ENCODE assay signal across 34 mouse cellular contexts in genomic region chr11:67153843-67154242, GRCm38 (mm10). TPM values are rescaled to one million over a fixed set of nuclear protein-coding genes. Genes with fewer than 3 reads are reported as not detected.
"Had no signal": no experiment of that assay in that cellular context is flagged by ENCODE, and none has a peak within 500 bp of the region (broad histone marks: within the 10 kb centered on the region; RNA-seq: fewer than 3 reads in every experiment).

No protein-coding gene starts in this region.

- H3K9me3 ChIP-seq: limb, embryonic 10.5 days; limb, embryonic 12.5 days; limb, embryonic 13.5 days; limb, embryonic 15.5 days; liver, embryonic 12.5 days; liver, embryonic 13.5 days; liver, embryonic 15.5 days; lung, embryonic 15.5 days; megakaryocyte, embryonic 14.5 days; midbrain, embryonic 10.5 days; midbrain, embryonic 12.5 days; midbrain, embryonic 13.5 days; midbrain, embryonic 15.5 days; neural tube, embryonic 12.5 days had no signal

- H3K4me2 ChIP-seq: limb, embryonic 12.5 days; limb, embryonic 13.5 days; limb, embryonic 15.5 days; liver, embryonic 11.5 days; liver, embryonic 12.5 days; liver, embryonic 13.5 days; liver, embryonic 15.5 days; lung, embryonic 14.5 days; lung, embryonic 15.5 days; midbrain, embryonic 11.5 days; midbrain, embryonic 12.5 days; midbrain, embryonic 13.5 days; midbrain, embryonic 15.5 days; neural tube, embryonic 12.5 days had no signal

- H3K27me3 ChIP-seq: limb, embryonic 12.5 days; limb, embryonic 13.5 days; limb, embryonic 15.5 days; liver, embryonic 12.5 days; liver, embryonic 13.5 days; liver, embryonic 15.5 days; lung, embryonic 15.5 days; megakaryocyte, embryonic 14.5 days; midbrain, embryonic 12.5 days; midbrain, embryonic 13.5 days; midbrain, embryonic 15.5 days; neural tube, embryonic 12.5 days had no signal

- H3K4me3 ChIP-seq: limb, embryonic 10.5 days; limb, embryonic 12.5 days; limb, embryonic 13.5 days; limb, embryonic 15.5 days; liver, embryonic 12.5 days; liver, embryonic 13.5 days; liver, embryonic 15.5 days; lung, embryonic 15.5 days; megakaryocyte, embryonic 14.5 days; midbrain, embryonic 10.5 days; midbrain, embryonic 12.5 days; midbrain, embryonic 13.5 days; midbrain, embryonic 15.5 days; myocyte; neural tube, embryonic 12.5 days had no signal

- H3K36me3 ChIP-seq: limb, embryonic 10.5 days; limb, embryonic 12.5 days; limb, embryonic 13.5 days; limb, embryonic 15.5 days; liver, embryonic 12.5 days; liver, embryonic 13.5 days; liver, embryonic 15.5 days; lung, embryonic 15.5 days; midbrain, embryonic 10.5 days; midbrain, embryonic 12.5 days; midbrain, embryonic 13.5 days; midbrain, embryonic 15.5 days; neural tube, embryonic 12.5 days had no signal

- H3K4me1 ChIP-seq: limb, embryonic 10.5 days; limb, embryonic 12.5 days; liver, embryonic 12.5 days; liver, embryonic 13.5 days; liver, embryonic 15.5 days; lung, embryonic 15.5 days; megakaryocyte, embryonic 14.5 days; neural tube, embryonic 12.5 days had no signal

- H3K9ac ChIP-seq: limb, embryonic 12.5 days; limb, embryonic 13.5 days; limb, embryonic 15.5 days; liver, embryonic 12.5 days; liver, embryonic 13.5 days; liver, embryonic 14.5 days; liver, embryonic 15.5 days; liver, postnatal 0 days; lung, embryonic 14.5 days; lung, embryonic 15.5 days; midbrain, embryonic 12.5 days; midbrain, embryonic 13.5 days; midbrain, embryonic 15.5 days; neural tube, embryonic 12.5 days had no signal

- DNase-seq: liver; liver, embryonic 13.5 days; liver, postnatal 0 days; lung, adult 2 months; lung, postnatal 14 days; lung, postnatal 4 days had no signal

- H3K27ac ChIP-seq: limb, embryonic 10.5 days; limb, embryonic 12.5 days; limb, embryonic 13.5 days; limb, embryonic 15.5 days; liver, embryonic 12.5 days; liver, embryonic 13.5 days; liver, embryonic 14.5 days; liver, embryonic 15.5 days; lung, embryonic 15.5 days; macrophage; midbrain, embryonic 10.5 days; midbrain, embryonic 12.5 days; midbrain, embryonic 13.5 days; midbrain, embryonic 15.5 days; neural tube, embryonic 12.5 days had no signal

RNA-seq across cellular contexts. Expression of gene Myh2, which starts 17.0 kb away (rescaled TPM):
- total RNA-seq: megakaryocyte progenitor cell, adult 5-6 weeks; megakaryocyte, adult 5-6 weeks; megakaryocyte-erythroid progenitor cell, adult 5-6 weeks; monocyte, adult 5-6 weeks had no signal
- polyA plus RNA-seq: limb, embryonic 10.5 days; limb, embryonic 11.5 days; liver, adult 2 months; liver, embryonic 11.5 days; liver, embryonic 12.5 days; liver, embryonic 13.5 days; liver, embryonic 14.5 days; liver, embryonic 16.5 days; liver, postnatal 0 days; lung, embryonic 14.5 days; lung, embryonic 15.5 days; lung, embryonic 16.5 days; lung, postnatal 0 days; macrophage; midbrain, embryonic 11.5 days; midbrain, embryonic 13.5 days had no signal

RNA-seq across cellular contexts. Expression of gene Myh1, which starts 46.0 kb away (rescaled TPM):
- total RNA-seq: megakaryocyte progenitor cell, adult 5-6 weeks; megakaryocyte, adult 5-6 weeks; megakaryocyte-erythroid progenitor cell, adult 5-6 weeks; monocyte, adult 5-6 weeks had no signal
- polyA plus RNA-seq: liver, adult 2 months; lung, embryonic 14.5 days; lung, embryonic 16.5 days; lung, postnatal 0 days; macrophage; midbrain, embryonic 10.5 days; midbrain, embryonic 11.5 days; midbrain, embryonic 12.5 days; midbrain, embryonic 13.5 days; neural tube, embryonic 12.5 days had no signal
